Mouse (Mus musculus): ENCODE results near the gene Hyal3. TPM values are rescaled to one million over a fixed set of nuclear protein-coding genes. Genes with fewer than 3 reads are reported as not detected.

Hyal3 gene
- polyA plus RNA-seq (2017; shearing (Covaris generic)): 1 to 10 TPM in 1 of 3 experiments, under 1 TPM in 2; 0.59 to 1.7 (median 0.94) TPM

DNA sequence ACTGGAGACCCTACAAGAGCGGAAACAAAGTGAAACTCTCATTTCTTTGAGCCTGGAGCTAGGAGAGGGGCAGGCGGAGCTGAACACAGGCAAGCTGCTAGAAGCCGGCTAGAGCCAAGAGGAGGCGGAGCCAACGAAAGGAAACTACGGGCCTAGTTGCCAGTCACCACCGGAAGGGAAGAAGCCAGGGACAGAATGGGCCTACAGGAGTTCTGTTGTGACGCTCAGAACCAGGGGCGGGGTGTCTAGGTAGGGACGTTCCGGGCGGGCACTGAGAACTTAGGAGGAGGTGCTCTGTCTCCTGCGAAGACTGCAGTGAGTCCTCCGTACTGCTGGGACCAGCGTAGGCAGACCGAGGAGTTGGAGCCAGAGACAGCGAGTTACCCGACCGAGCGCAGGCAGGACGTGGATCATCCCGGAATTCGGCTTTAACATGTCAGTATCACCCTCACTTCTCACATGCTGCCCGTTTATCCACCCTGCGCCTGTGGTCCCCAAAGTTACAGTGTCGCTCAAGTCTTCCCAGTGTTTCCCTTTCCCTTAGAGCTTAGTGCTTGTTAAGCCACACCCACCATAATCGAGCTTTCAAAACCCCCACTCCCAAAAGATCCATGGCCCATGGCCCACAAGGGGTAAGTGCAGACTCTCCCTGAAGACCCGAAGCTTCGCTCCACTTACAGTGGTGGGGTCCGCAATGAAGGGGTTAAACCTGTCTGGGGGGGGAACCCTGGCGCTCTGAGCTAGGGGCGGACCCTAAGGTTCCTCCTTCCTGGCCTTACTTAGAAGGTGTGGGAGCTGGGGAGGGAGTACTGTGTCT, at the start of gene Hyal3:
TSS of gene Hyal3 (plus strand) at position 318 of the 817 bp plus-strand sequence.
- ATAC-seq: peak; percentile 94

DNA sequence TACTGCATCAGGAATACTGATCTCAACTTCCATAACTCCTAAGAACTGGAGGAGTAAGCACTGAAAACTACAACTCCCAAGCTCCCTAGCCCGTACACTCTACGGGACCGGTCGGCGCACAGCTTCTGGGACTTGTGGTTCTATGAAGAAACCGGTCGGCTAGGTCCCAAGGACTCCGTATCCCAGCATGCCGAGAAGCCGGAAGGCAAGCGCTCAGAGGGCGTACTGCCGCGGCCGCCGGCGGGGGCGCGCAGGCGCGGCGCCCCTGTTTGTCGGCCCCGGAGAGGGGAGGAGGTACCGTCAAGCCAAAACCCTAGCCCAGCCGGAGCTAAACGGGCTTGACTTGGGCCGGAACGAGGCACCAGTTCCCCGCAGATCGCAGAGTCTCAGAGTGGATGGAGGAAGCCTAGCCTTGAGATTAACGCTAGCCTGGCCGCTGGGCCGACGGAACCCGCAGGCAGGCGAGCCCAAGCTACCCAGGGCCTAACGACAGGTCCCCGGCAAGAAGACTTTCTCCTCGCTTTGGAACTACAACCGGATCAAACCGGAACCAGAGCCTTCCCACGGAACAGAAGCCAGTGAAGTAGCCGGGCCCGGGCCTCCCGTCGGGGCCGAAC, 46.7 kb upstream of the Hyal3 start, which contains the start of gene Tmem115:
TSS of gene Tmem115 (plus strand) at position 155 of the 617 bp plus-strand sequence.
- peak; percentile 99 for ATAC-seq

DNA sequence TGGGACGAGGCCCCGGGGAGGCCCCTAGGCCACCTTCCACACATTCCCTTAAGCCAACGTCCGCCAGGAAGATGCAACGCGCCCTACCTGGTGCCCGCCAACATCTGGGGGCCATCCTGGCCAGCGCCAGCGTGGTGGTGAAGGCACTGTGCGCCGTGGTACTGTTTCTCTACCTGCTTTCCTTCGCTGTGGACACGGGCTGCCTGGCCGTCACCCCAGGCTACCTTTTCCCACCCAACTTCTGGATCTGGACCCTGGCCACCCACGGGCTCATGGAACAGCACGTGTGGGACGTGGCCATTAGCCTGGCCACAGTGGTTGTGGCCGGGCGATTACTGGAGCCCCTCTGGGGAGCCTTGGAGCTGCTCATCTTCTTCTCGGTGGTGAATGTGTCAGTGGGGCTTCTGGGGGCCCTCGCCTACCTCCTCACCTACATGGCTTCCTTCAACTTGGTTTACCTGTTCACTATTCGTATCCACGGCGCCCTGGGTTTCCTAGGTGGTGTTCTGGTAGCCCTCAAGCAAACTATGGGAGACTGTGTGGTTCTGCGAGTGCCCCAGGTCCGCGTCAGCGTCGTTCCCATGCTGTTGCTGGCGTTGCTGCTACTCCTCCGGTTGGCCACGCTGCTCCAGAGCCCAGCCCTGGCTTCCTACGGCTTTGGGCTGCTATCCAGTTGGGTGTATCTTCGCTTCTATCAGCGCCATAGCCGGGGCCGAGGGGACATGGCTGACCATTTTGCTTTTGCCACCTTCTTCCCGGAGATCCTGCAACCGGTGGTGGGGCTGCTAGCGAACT, 46.0 kb upstream of the Hyal3 start:
- no peak for ATAC-seq

DNA sequence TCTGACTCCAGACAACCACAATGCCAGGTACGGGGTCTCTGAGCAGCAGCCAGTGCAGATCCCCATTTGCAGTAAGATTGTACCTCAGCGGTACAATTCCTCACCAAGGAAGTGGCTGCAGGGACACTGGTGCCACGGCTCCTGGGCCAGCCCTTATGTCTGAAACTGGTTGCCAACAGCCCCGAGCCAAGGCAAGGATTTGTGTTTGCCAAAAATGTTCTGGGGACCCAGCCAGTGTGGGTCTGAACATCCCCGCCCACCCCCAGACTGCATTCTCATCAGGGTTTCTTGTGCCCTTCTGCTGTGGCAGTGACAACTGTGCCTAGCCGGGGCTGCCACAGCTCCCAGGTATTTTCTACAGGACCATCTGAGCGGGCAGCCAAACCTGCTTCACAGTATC, 42.4 kb upstream of the Hyal3 start:
- no peak for ATAC-seq

DNA sequence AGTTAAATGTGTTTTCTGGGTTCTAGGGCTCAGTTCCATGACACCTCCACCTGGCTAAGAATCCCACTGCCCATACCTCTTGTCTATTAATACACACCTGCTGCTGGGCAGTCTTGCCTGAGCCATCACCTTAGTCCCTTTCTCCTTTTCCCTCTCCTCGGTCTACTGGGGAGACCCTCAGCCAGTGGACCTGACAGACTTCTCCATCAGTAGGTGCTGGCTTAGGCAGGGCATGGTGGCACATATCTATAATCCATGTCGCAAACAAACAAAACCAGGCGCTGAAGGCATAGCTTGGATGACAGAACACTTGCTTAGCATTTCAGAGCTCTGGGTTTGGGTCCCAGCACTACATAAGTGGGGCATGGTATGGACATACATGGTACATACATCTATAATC, 41.9 kb upstream of the Hyal3 start:
- no peak for ATAC-seq

DNA sequence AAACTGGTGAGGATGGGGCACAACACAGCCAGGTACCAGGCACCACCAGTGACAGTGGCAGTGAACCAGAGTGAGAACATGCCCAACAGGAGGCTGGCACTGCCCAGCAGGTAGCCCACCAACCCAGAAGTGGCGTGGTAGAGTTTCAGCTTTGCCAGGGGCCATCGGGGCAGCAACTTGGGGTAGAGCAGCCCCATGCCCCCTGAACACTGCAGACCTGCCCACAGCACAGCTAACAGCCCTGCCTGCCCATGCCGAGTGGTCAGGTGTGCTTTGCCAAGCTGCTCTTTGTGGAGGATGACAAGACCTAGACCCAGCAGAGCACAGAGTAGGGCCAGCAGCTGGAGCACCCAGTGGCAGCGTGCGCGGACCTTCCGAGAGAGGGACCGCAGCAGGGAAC, 40.7 kb upstream of the Hyal3 start:
- ATAC-seq: no peak

DNA sequence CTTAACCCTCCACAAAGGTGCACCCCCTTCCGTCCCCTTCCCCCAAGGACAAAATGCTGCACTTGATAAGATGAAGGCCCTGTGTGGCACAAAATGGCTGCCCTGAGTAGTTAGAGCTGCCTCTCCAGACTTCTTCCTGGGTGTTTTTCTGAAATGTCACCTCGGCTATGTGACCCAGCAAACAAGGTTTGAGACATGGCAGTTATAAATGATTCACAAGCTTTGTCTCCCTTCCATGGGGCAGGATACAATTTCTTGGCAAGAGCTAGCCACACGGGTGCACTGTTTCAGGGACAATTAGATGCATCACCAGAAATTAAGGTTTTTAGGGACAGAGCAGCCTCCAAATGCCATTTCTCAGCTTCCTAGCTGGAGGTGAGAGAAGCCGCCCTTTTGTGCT, 40.2 kb upstream of the Hyal3 start:
- ATAC-seq: no peak

DNA sequence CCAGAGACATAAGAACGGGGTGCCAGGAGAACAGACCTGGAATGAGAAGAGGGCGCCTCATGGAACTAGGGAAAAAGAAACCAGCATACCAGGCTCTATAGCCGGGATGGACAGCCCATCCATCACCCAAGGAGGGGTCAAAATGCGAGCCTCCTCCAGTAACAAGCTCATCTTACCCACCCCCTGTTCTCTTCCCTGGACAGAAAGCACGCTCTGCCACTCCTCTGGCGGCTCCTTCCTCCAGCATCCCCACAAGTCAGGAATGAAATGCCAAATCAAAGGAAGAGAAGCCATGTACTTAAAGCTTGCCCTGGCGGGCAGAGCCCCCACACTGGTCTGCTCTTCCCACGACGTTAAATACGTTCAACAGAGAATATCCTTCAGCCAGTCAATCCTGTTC, 39.6 kb upstream of the Hyal3 start:
- no peak for ATAC-seq

DNA sequence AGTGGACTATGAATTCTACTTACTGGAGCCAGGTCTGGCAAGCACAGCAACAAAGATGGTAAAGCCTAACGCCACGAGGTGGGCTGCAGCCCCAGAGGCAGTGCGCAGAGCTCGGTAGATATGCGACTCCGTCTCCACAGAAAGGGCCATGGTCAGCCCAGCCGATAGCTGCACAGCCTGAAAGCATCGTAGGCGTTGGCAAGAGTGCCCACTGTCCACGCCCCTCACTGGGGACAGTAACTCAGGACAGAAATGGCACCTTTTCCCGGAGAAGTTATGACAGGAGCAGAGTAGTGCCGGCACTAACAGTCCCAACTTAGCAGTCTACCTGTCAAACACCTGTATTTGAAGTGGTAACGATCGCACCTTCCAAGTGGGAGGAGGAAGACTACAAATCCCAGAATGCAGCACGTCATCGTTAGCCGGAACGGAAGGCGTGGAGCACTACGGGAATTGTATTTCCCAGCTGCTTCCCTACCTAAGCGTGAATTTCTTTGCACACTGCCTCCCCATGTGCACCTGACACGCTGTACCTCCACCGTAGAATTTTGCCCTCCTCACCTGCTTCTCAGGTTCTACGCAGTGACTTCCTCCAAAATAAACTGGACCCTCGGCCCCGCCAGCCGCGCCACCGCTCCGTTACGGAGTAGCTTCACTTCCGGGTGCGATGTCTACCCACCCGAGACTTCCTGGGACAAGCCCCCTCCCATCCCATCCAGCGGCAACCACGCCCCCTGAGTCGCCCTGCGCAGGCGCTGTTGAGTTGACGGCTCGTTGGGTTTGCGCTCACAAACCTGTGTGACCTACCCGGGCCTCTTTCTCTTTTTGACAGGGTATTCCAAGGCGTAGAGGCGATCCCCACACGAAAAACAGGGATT, 38.9 kb upstream of the Hyal3 start, which contains the start of the genes Cyb561d2 and Nprl2:
TSS of gene Cyb561d2 (minus strand) at position 720 of the 878 bp plus-strand sequence.
TSS of gene Nprl2 (plus strand) at position 753 of the 878 bp plus-strand sequence.
- peak; percentile 87 for ATAC-seq

DNA sequence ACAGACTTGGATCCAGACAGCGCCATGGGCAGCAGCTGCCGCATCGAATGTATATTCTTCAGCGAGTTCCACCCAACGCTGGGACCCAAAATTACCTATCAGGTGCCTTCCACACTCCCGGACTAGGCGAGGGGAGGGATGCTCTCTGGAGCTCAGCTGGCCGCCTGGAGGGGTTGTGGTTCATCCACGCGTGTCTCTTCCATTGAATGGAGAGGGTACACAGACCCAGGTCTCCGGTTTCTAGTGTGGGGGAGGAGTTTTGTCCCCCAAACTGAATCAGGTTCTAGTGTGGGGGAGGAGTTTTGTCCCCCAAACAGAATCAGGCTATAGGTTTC, 38.3 kb upstream of the Hyal3 start:
- ATAC-seq: no peak

DNA sequence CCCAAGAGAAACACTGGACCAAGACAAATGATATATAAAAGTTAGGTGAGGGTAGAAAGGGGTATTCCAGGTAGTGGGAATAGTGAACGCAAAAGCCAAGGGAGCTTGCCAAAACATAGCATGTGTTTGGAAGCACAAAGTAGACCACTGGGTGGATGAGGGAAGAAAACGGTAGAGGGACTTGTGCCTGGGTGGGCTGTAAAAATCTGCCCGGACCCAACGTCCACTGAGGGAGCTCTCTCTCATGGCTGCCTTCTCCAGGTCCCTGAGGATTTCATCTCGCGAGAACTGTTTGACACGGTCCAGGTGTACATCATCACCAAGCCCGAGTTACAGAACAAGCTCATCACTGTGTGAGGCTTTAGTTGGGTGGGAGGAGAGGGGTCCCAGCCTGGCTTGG, 37.9 kb upstream of the Hyal3 start:
- ATAC-seq: no peak

DNA sequence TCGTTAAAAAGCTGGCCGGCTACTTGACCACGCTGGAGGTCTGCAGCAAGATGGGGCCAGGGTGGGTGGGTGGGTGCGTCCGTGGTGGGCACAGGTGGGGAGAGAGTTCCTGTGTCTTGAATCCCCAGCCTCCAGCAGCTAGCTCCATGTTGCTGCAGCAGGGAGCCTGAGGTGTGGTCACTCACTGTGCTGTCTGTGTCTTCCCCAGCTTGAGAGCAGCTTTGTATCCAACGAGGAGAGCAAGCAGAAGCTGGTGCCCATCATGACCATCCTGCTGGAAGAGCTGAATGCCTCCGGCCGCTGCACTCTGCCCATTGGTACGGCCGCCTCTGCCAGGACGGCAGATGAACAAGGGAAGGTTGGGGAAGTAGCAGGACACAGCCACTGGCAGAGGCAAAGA, 37.3 kb upstream of the Hyal3 start:
- ATAC-seq: no peak

DNA sequence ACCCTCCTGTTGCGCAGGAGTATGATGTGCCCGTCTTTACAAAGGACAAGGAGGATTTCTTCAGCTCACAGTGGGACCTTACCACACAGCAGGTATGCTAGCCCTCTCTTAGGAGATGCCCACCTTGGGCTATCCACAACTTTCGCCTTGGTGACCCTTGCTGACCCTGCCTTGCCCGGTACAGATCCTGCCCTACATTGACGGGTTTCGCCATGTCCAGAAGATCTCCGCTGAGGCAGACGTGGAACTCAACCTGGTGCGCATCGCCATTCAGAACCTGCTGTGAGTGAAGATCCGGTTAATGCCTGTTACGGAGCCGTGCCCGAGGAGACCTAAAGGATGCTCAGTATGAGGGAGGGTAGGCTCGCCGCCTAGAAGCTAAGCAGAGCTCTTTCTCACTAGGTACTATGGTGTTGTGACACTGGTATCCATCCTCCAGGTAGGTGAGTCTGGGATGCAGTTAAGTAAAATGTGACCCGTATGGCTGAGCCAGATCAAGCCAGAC, 36.4 kb upstream of the Hyal3 start:
- ATAC-seq: no peak

DNA sequence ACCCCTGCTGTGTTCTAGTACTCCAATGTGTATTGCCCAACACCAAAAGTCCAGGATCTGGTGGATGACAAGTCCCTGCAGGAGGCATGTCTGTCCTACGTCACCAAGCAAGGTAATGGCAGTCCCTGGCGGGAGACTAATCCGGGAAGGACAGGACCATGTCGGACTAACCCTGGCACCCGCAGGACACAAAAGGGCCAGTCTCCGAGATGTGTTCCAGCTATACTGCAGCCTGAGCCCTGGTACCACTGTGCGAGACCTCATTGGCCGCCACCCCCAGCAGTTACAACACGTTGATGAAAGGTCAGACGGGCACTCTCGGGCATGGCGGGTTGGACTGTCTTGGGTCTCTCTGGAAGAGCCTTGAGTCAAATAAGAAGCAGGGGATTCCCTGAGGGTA, 35.9 kb upstream of the Hyal3 start:
- no peak for ATAC-seq

DNA sequence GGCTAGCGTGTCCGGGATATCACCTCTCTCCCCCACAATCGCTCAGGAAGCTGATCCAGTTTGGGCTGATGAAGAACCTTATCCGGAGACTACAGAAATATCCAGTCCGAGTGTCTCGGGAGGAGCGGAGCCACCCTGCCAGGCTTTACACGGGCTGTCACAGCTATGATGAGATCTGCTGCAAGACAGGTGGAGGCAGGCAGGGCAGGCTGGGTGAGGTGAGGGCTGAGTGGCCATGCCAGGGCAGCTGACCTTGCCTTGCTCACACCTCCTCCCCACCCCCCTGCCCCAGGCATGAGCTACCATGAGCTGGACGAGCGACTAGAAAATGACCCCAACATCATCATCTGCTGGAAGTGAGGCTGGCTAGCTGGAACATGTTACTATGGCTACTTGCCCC, 35.4 kb upstream of the Hyal3 start:
- no peak for ATAC-seq

DNA sequence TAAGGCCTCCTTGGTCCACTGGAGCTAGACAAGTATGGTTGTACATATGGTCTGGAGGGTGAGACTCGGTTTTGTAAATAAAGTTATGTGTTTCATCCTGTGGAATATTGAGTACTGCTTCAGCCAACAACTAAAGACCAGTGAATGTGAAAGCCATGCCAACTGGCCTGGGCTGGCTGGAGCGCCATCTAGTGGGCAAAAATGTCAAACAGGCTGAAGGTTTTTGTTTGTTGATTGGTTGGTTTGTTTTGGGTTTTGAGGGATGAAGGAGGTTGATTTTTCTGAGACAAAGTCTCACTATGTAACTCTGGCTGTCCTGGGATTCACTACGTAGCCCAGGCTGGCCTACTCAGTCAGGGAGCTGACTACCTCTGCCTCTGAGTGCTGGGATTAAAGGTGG, 35.0 kb upstream of the Hyal3 start:
- no peak for ATAC-seq

DNA sequence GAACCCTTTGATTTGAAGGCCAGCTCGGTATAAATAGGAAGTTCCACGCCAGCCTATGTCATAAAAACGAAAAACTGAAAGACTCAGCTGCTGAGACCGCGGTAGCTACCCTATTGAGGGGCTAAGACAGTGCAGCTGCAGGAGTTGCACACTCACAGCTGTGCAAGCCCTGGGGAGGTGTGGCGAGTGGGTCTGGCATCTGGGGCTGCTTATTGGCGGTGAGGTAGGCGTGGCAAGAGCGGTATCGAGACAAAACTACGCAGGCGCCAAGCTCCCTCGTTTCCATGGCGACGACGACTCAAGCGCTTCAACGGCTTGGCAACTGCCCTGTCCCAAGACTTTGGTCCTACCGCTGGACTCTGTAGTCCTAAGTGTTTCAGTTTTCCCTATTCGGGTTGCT, 33.6 kb upstream of the Hyal3 start, which contains the start of gene Zmynd10:
TSS of gene Zmynd10 (plus strand) at position 273 of the 400 bp plus-strand sequence.
- ATAC-seq: peak; percentile 33

DNA sequence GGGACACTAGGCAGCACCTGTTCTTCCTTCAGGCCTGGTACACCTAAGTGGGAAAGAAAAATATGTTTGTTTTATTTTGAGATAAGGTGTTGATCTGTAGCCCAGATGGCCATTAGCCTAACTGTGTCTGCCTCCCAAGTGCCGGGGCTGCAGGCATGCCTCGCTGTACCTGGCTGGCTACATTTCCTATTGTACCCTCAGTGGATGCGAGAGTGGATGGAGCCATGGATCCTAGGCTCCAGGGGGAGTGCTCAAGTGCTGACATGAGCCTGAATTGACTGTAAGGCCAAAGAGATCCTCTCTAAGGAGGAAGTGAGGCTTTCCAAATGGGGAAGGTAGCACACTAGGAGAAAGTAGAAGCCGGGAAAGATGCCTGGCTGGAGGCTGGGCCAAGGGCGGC, 32.7 kb upstream of the Hyal3 start:
- ATAC-seq: no peak

DNA sequence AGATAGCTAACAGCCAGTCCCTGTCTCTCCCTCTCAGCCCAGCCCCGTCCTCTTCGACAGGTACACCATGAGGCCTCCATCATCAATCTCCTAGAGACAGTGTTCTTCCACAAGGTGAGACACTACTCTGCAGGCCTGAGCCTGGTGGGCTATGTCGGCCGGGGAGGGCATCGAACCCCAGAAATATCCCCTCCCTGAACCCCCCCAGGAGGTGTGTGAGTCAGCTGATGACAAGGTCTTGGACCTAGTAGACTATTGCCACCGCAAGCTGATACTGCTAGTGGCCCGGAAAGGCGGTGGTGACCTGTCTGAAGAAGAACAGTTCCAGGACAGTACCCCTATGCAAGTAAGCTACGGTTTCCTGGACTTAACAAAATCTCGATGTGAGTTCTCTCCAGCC, 31.8 kb upstream of the Hyal3 start:
- ATAC-seq: no peak

DNA sequence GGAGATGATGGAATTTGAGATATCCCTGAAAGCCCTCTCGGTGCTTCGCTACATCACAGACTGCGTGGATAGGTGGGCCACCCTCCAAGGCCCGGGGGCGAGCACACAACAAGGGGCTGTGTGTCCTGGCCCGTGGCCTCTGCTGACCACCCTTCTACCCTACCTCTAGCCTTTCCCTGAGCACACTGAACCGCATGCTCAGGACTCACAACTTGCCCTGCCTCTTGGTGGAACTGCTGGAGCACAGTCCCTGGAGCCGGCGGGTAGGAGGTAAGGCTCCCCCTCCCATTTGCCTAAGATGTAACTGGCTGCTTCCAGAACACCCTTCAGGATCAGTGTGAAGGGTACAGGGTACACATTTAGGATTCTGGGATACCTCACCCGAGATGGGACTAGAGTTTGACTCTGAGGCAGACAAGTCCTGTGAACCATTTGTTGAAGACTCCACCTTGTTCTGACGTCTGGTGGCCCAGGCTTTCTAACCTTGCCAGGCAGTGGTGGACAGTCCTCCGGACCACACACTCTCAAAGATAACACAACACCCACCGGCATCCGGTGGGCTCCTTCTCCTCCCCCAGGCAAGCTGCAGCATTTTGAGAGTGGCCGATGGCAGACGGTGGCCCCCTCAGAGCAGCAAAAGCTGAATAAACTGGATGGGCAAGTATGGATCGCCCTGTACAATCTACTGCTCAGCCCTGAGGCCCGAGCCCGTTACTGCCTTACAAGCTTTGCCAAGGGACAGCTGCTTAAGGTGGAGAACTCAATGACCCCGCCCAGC, 31.1 kb upstream of the Hyal3 start:
- ATAC-seq: no peak

DNA sequence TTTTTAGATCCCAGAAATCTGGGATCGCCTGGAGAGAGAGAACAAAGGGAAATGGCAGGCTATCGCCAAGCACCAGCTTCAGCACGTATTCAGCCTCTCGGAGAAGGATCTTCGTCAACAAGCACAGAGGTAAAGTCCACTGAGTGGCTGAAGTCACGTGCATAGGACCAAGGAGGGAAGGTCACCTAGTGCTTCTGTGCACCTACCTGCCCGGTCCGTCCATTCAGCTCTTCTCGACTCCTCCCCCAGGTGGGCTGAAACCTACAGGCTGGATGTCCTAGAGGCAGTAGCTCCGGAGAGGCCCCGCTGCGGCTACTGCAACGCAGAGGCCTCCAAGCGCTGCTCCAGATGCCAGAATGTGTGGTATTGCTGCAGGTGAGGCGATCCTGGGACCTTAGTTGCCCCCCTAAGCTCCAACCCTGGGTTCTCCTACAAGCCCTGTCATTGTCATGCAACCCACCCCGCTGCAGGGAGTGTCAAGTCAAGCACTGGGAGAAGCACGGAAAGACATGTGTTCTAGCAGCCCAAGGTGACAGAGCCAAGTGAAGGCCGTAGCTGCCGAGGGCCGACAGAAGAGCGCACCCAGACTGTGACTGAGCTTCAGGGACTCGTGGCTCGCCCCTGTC, 30.0 kb upstream of the Hyal3 start:
- no peak for ATAC-seq

Data from inflammation-experienced regulatory T-cells, adult 6 months (primary cell).